Mouse (Mus musculus) stomach, embryonic 15.5 days (tissue): ENCODE results near the gene Ctnnbl1. TPM values are rescaled to one million over a fixed set of nuclear protein-coding genes. Genes with fewer than 3 reads are reported as not detected.
A peak's percentile ranks its signal among the peaks of the same experiment; 100 is the strongest.

Experiments used
- ATAC-seq: fragments of 200-750 bp; cut with Nextera tagmentation; 2 replicates; pipeline ENCODE4 v1.8.0; 2017; ENCODE audit warnings: low read depth, moderate number of reproducible peaks, moderate TSS enrichment; ENCODE audit not compliant: insufficient read depth, low FRiP score
- H3K27ac ChIP-seq: fragments of 300-500 bp; sonication (generic); 2 replicates; pipeline ENCODE4 v1.5.1; 2015; ENCODE audit warnings: mild to moderate bottlenecking, inconsistent platforms
- H3K27me3 ChIP-seq: fragments of 300-500 bp; sonication (generic); replicated peaks from 2 replicates; pipeline ENCODE4 v1.6.1; 2015; ENCODE audit warnings: inconsistent platforms
- H3K36me3 ChIP-seq: fragments of 300-500 bp; sonication (generic); 2 replicates; pipeline ENCODE4 v1.6.1; 2015; ENCODE audit warnings: inconsistent platforms
- H3K4me1 ChIP-seq: fragments of 300-500 bp; sonication (generic); 2 replicates; pipeline ENCODE4 v1.6.1; 2015; ENCODE audit warnings: inconsistent platforms
- H3K4me2 ChIP-seq: fragments of 300-500 bp; sonication (generic); 2 replicates; pipeline ENCODE4 v1.6.1; 2015; ENCODE audit warnings: mild to moderate bottlenecking, inconsistent platforms
- H3K4me3 ChIP-seq: fragments of 300-500 bp; sonication (generic); replicated peaks from 2 replicates; pipeline ENCODE4 v1.5.1; 2015; ENCODE audit warnings: inconsistent platforms
- H3K9ac ChIP-seq: fragments of 300-500 bp; sonication (generic); 2 replicates; pipeline ENCODE4 v1.6.1; 2015; ENCODE audit warnings: inconsistent platforms
- H3K9me3 ChIP-seq: fragments of 300-500 bp; sonication (generic); 2 replicates; pipeline ENCODE4 v1.6.1; 2016; ENCODE audit warnings: inconsistent platforms
- WGBS: fragments of 180-500 bp; shearing (Covaris S2); methylation state at CpG from one replicate; pipeline ENCODE4 v1.1.7; 2015; 5-methylcytosine and 5-hydroxymethylcytosine counted together
- polyA plus RNA-seq: library from polyadenylated mRNA; unstranded; fragments of >200 nt; fragmentation: Nextera tagmentation; extraction: Ambion mirVana; gene quantifications from 2 replicates; pipeline ENCODE4 v1.2.1, GENCODE M21; 2015

Gene Ctnnbl1
- polyA plus RNA-seq, 1 experiment from 2014 or later: 45.5 TPM

DNA sequence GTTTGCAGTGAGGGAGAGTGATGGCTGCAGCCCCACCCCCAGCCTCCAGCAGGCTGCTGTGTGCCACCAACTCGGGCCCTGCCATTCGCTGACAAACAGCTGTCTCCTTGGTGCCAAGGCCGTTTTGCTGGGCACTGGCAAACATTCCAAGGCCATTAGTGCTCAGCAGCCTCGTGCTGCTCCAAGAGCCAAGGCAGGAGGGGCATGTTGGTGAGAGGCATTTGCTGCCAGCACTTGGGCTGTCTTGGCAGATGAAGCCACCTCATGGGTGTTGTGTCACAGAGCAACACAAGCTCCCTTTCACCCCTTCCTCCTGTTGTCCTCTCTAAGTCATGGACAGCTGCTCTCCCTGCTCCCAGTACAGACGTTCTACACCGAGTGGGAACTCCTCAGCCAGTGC is 136.0 kb downstream of the Ctnnbl1 start:
- H3K36me3 ChIP-seq: no peaks in the 10 kb centered on the region
- no peaks in the 10 kb centered on the region for H3K4me1 ChIP-seq
- H3K4me3 ChIP-seq: no peak overlapping the region
- no peaks in the 10 kb centered on the region for H3K27me3 ChIP-seq
- ATAC-seq: no peak
- no peaks in the 10 kb centered on the region for H3K9me3 ChIP-seq
- H3K27ac ChIP-seq: no peak overlapping the region
- no peak overlapping the region for H3K9ac ChIP-seq
- 62% methylated on average over 6 of the region's 6 CpGs for WGBS
- no peak overlapping the region for H3K4me2 ChIP-seq

DNA sequence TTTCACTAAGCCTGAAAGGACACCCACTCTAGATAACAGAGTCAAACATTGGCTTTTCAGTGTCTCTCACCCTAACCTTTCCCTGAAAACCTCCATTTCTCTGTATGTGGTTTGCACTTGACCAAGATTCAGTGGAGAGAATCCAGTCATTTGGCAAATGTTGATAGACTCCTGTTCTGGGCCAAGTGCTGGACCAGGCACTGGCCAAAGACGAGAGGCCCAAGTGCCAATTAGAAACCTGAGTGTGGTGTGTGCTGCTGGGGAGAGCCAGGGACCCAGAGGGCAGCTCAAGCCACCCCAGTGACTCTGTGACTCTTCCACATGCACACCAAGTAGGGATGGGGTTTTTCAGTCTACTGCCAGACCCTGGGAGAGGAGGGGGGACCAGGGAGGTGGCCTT is 136.5 kb downstream of the Ctnnbl1 start:
- Histone ChIP-seq H3K4me3 (no peak overlapping the region), H3K36me3 (no peaks in the 10 kb centered on the region), H3K4me2 (no peak overlapping the region), H3K27ac (no peak overlapping the region), H3K9me3 (no peaks in the 10 kb centered on the region), H3K9ac (no peak overlapping the region), H3K4me1 (no peaks in the 10 kb centered on the region), H3K27me3 (no peaks in the 10 kb centered on the region)
- 84% methylated on average over 1 of the region's 1 CpGs for WGBS
- ATAC-seq: no peak

DNA sequence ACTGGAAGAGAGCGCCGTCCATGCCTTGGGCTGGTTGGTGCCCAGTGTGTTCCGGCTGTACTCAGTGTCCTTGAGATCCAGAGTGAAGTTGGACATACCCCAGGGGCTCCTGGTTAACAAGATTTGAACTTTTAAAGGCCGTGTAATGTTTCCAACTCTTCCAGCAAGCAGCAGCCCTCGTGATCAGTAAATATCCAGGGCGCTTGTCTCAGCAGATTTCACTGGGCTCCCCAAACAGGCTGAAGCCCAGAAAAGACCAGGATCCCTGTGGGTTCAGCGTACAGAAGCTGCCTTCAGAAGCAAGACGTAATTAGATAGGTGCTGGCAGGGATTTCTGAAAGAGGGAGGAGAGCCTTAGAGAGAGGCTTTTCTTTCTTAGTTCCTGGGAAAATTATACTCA is 137.9 kb downstream of the Ctnnbl1 start:
- Histone ChIP-seq H3K4me2 (no peak overlapping the region), H3K36me3 (no peaks in the 10 kb centered on the region), H3K9ac (no peak overlapping the region), H3K9me3 (no peaks in the 10 kb centered on the region), H3K27ac (no peak overlapping the region), H3K27me3 (no peaks in the 10 kb centered on the region), H3K4me1 (no peaks in the 10 kb centered on the region), H3K4me3 (no peak overlapping the region)
- no peak for ATAC-seq
- WGBS: 75% methylated on average over 8 of the region's 8 CpGs

DNA sequence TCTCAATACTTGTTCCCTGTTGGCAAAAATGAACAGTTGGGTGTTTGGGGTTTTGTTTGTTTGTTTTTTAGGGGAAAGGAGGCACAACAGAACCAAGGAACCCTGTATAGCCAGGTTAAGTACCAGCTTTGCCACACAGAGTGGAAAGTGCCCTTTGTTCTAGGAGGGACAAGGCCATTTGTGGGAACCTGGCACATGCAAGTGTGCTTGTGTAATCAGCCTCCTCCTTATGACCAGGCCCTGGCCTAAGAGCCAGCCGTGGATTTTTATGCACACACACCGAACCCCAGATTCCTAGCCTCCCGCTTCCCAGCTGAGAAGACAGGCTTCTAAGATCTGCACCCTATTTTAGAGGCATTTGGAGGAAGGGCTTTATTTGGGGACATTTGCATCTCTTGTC is 140.2 kb downstream of the Ctnnbl1 start:
- Histone ChIP-seq H3K4me2 (no peak overlapping the region), H3K9ac (no peak overlapping the region), H3K27me3 (no peaks in the 10 kb centered on the region), H3K9me3 (no peaks in the 10 kb centered on the region), H3K4me1 (0 out of 2 replicates have a peak, but pooled peaks cover 5% of the 10 kb centered on the region), H3K4me3 (no peak overlapping the region), H3K27ac (no peak overlapping the region), H3K36me3 (no peaks in the 10 kb centered on the region)
- 79% methylated on average over 3 of the region's 3 CpGs for WGBS
- no peak for ATAC-seq

DNA sequence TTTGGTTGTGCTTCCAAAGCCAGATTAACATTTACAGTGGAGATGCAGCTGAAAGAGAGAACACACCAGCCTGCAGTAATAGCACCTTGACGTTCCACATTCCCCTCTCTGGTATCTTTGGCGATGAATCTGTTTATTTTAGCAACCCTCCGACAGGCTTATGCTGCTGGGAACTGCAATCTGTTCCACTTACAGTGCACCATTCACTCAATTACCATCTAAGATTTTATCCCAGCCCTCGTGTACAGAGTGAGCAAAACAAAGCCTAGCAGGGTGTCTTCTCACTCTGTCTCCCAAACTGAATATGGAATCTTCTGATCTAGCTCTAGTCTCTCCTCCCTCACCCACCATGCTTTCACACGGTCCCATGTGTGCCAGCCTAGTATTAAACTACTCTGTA is 140.8 kb downstream of the Ctnnbl1 start:
- Histone ChIP-seq H3K4me1 (0 out of 2 replicates have a peak, but pooled peaks cover 5% of the 10 kb centered on the region), H3K9ac (no peak overlapping the region), H3K9me3 (no peaks in the 10 kb centered on the region), H3K36me3 (no peaks in the 10 kb centered on the region), H3K27ac (no peak overlapping the region), H3K4me2 (no peak overlapping the region), H3K27me3 (no peaks in the 10 kb centered on the region), H3K4me3 (no peak overlapping the region)
- WGBS: 37% methylated on average over 5 of the region's 5 CpGs
- no peak for ATAC-seq

DNA sequence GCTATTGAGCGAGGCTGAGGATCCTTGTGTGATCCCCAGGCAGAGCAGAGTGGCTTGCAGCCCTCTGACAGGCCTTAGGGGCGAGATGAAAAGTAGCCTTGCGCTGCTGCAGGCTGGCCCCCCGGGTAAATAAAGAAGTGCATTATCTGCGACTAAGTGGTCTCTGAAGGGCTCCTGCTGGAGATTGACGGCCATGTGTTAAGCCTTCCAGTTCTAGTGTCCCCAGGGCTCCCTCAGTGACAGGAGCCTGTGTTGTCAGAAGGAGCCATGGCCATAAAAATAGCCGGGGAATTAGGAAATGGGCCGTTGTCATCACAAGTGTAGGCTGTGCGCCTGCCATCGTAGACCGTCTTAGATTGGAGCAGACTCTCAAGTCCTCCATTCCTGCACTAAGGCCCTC is 144.7 kb downstream of the Ctnnbl1 start:
- Histone ChIP-seq H3K27me3 (no peaks in the 10 kb centered on the region), H3K27ac (no peak overlapping the region), H3K4me1 (0 out of 2 replicates have a peak, but pooled peaks cover 5% of the 10 kb centered on the region), H3K4me2 (no peak overlapping the region), H3K4me3 (no peak overlapping the region), H3K9ac (no peak overlapping the region), H3K36me3 (peaks cover 8% of the 10 kb centered on the region; the same call in 1 of the 2 replicates), H3K9me3 (no peaks in the 10 kb centered on the region)
- no peak for ATAC-seq
- WGBS: 41% methylated on average over 11 of the region's 11 CpGs

DNA sequence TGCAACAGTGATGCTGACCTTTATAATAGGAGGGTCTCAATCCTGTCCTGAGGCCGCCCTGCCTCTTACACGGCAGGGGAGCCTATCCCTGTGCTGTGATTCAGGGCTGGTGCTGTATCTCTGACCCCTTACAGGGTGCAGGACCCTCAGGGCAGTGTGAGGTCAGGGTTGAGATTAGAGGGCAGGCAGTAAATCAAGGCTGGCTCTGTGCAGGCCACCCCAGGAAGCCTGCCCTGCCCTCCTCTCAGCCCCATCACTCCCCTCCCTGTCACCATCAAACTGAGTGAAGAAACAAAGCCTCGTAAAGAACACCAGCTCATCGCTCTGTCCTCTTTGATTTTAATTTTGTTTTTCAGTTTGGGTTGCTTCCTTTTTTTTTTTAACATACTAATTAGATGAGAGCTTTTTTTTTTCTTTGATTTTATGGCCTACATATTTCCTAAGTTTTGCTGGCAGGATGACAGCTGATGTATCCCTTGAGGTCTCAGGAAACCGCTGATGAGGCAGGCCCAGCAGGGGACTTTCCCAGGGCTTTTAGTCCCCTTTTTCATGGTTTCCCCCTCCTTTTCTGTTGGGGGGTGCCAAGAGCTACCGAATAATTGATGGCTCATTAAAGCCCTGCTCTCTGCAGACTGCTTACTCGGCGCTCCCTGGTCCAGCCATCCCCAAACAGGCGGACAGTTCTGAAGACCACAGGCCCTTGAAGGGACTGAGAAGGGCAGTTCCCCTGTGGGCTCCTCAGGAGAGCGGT is 150.2 kb downstream of the Ctnnbl1 start:
- H3K27ac ChIP-seq: no peak overlapping the region
- WGBS: 50% methylated on average over 10 of the region's 10 CpGs
- ATAC-seq: no peak

DNA sequence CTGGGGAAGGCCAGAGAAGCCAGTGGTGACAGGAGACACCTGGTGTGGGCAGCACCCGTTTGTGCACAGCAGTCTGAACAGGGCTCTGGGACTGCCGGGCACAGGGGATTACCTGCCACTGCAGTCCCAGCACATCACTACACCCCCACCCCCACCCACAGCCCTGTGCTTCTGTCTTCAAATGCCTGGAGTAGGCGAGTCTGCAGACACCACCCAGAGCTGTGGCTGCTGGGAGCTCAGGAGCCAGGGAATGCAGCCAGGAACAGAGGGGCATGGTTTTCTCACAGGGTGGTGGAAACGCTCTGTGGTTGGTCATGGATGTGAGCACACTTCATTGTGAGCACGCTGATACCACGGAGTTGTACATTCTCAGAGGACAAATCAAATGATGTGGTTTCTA is 154.0 kb downstream of the Ctnnbl1 start:
- Histone ChIP-seq H3K4me3 (no peak overlapping the region), H3K36me3 (peaks cover 4% of the 10 kb centered on the region; the same call in 1 of the 2 replicates), H3K4me2 (no peak overlapping the region), H3K9ac (no peak overlapping the region), H3K27me3 (no peaks in the 10 kb centered on the region), H3K27ac (no peak overlapping the region), H3K9me3 (no peaks in the 10 kb centered on the region), H3K4me1 (no peaks in the 10 kb centered on the region)
- WGBS: 71% methylated on average over 6 of the region's 6 CpGs
- no peak for ATAC-seq

More for the DNA sequence above, 150.2 kb downstream of the Ctnnbl1 start:
- Histone ChIP-seq H3K4me2 (no peak overlapping the region), H3K9ac (no peak overlapping the region), H3K4me3 (no peak overlapping the region), H3K9me3 (no peaks in the 10 kb centered on the region), H3K27me3 (no peaks in the 10 kb centered on the region), H3K4me1 (no peaks in the 10 kb centered on the region), H3K36me3 (peaks cover 12% of the 10 kb centered on the region; the same call in 1 of the 2 replicates)

DNA sequence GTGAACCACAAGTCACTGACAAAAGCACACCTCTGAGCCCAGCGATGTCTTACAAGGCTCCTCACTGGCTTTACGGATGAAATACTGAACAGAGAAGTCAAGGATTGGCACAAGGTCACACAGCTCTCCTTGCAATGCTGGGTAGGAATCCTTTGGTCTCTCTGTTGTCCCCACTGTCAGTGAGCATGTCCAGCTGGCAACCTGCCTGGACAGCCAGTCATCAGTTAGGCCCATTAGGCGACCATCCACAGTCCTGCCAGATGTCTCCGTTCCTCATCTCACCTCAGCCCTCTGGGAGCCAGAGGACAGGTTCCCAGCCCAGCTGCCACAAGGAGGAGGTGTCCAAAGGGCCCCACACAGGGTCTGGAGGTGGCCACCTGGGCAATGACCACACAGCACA is 159.9 kb downstream of the Ctnnbl1 start:
- no peaks in the 10 kb centered on the region for H3K9me3 ChIP-seq
- 64% methylated on average over 4 of the region's 4 CpGs for WGBS
- H3K9ac ChIP-seq: no peak overlapping the region
- H3K27me3 ChIP-seq: no peaks in the 10 kb centered on the region
- no peak for ATAC-seq
- H3K4me2 ChIP-seq: no peak overlapping the region
- H3K4me1 ChIP-seq: no peaks in the 10 kb centered on the region
- H3K27ac ChIP-seq: no peak overlapping the region
- no peak overlapping the region for H3K4me3 ChIP-seq
- H3K36me3 ChIP-seq: no peaks in the 10 kb centered on the region

DNA sequence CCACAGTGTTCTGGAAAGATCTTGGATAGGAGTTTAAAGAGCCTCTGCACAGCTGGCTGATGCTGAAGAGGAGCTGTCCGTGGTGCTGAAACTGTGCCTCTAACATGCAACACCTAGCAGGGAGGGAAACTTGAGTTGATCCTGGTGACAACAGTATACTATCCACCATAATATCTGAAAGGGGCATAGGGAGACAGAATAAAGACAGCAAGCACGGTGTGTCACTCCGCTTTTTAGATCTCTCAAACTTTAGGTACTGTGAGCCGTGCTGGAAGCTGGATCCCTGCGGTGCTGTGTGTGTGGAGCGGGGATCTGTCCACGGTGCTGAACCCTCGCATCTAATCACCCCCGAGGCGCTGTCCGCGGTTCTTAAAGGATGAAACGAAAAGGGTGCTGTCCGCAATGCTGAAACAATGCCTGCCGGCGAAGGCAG is 176.0 kb downstream of the Ctnnbl1 start:
- Histone ChIP-seq H3K9ac (no peak overlapping the region), H3K36me3 (no peaks in the 10 kb centered on the region), H3K4me2 (no peak overlapping the region), H3K27ac (no peak overlapping the region), H3K27me3 (peaks cover 43% of the 10 kb centered on the region), H3K4me1 (peaks cover 9% of the 10 kb centered on the region), H3K4me3 (no peak overlapping the region), H3K9me3 (no peaks in the 10 kb centered on the region)
- ATAC-seq: peak; percentile 41; the same call in 1 of the 2 replicates
- WGBS: under 1% methylated on average over 16 of the region's 16 CpGs

DNA sequence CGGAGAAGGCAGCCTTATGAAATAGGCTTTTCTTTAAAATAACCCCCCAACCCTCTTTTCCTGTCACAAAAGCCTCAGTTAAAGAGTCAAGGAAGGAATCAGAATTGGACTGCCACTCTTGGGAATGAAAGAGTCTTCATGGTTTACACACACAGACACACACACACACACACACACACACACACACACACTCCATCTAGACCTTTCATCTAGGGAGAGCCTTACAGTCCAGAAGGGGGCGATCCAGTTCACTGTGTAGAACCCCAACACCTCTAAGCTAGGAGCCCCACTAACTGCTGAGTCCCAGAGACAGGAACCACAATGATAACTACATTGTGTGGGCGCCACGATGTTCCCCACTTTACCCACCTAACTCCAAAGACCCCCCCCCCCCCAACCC is 176.5 kb downstream of the Ctnnbl1 start:
- Histone ChIP-seq H3K4me1 (peaks cover 9% of the 10 kb centered on the region), H3K27me3 (peaks cover 46% of the 10 kb centered on the region), H3K4me2 (no peak overlapping the region), H3K4me3 (no peak overlapping the region), H3K9ac (no peak overlapping the region), H3K27ac (no peak overlapping the region), H3K36me3 (no peaks in the 10 kb centered on the region), H3K9me3 (no peaks in the 10 kb centered on the region)
- ATAC-seq: no peak
- WGBS: 1% methylated on average over 4 of the region's 4 CpGs

DNA sequence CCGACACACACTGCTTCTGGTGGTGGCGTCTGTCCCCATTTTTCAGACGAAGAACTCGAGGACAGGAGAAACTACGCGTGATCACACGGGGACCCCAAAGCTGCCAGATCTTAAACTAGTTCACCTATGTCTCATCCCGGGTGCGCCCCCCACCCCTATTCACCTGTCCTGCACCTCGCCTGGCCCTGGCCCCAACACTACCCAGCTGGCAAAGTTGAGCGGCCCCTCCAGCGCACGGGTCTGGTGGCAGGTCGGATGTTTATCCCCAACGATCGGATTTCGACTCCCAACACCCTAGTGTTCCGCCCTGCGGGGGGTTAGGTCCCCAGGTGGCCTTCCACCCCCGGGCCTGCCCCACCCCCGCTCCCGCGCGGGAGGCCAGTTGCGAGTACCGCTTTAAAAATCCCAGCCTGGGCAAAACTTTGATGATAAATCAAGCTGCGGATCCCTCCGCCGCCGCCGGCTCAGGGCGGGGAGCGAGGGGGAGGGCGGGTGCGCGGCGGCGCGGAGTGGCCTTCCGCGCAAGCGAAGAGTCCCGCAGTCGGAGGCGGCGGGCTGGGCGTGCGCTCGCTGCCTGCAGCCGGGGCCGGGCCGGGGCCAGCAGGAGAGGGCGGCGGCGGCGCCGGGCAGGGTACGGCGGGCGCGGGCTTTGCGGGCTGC is 177.0 kb downstream of the Ctnnbl1 start, which contains the start of gene Vstm2l:
TSS of gene Vstm2l (plus strand) at position 549 of the 660 bp plus-strand sequence.
- Histone ChIP-seq H3K9ac (no peak within 1 kb of the TSS), H3K4me2 (peak within 1 kb of the TSS; percentile 52), H3K4me3 (peak within 1 kb of the TSS; percentile 28), H3K4me1 (peaks cover 9% of the 10 kb centered on the region), H3K27me3 (peaks cover 47% of the 10 kb centered on the region), H3K9me3 (no peaks in the 10 kb centered on the region), H3K27ac (no peak within 1 kb of the TSS), H3K36me3 (no peaks in the 10 kb centered on the region)
- ATAC-seq: no peak
- 5% methylated on average over 57 of the region's 62 CpGs for WGBS
